Mouse (Mus musculus) NIH3T3 (cell line): ENCODE measurements around the gene Defa31.
"Not testable (repeated sequence)": the region's sequence is repeated elsewhere in the genome, so short reads cannot be mapped to it uniquely, and the experiment has no call there.

Experiments
- DNase-seq: peaks from one replicate; pipeline ENCODE4 v3.0.0-alpha.2; 2012; ENCODE audit warnings: low read depth

Defa31 gene

GRCm38 (mm10) chr8:21191314-21191713 lies at the start of gene Defa31:
TSS of gene Defa31 (plus strand) at chr8:21191614.
- DNase-seq = not testable (repeated sequence)

GRCm38 (mm10) chr8:21161977-21162376 lies 29.4 kb upstream of the Defa31 start, which contains the start of gene Defa22:
TSS of gene Defa22 (plus strand) at chr8:21162277.
- not testable (repeated sequence) for DNase-seq

GRCm38 (mm10) chr8:21201261-21201660 lies 9.8 kb downstream of the Defa31 start, which contains the start of gene Gm15293:
TSS of gene Gm15293 (plus strand) at chr8:21201561.
- not testable (repeated sequence) for DNase-seq
